8 mouse cellular contexts compared by ENCODE assay signal in the genomic region with DNA sequence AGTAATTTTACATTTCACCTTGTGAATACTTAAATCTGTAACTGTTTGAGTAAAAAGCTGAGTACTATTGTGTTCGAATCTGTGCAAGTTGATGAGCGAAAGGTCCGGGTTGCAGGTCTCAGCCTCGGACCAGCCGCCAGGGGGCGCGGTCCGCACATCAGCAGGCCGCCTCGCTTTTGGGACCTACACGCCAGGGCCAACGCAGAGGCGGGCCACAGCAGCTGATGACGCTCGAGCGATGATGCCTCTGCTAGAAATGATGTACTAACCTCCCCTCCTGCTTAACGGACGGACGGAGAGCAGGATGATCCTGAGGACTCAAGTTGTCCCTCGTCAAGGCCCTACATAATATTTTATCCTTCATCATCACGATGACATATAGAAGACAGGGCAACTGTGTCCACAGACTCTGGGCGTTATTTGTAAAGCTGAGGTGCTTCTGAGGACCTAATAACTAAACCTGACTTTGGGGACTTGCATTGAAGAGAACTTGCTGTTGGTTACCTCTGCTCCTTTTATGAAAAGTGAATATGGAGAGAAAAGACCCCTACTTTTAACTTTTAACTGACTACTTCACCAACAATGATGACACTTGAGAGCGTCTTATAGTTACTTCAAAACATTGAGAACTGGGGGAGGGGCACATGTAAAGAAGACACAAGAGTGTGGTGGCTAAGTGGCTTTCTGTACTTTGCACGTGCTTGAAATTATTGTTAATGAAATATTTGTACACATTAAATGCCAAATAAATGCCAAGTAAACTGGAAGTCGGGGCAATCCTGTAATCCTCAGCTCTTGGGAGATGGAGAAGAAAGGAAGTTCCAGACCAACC. TPM values are rescaled to one million over a fixed set of nuclear protein-coding genes. Genes with fewer than 3 reads are reported as not detected.
A peak's percentile ranks its signal among the peaks of the same experiment; 100 is the strongest.
DNase-seq lines count a peak whose midpoint lies in the region; ATAC-seq and TF ChIP-seq lines count a peak whose summit lies in the region.

No protein-coding gene starts in this region.

- H3K4me1 ChIP-seq in erythroblast, embryonic 14.5 days (ENCODE audit: control insufficient read depth): peaks cover 63% of the 10 kb centered on the region
- peaks cover 26% of the 10 kb centered on the region for H3K4me1 ChIP-seq in heart, embryonic 12.5 days (replicated peaks)
- peaks cover 13% of the 10 kb centered on the region for H3K4me1 ChIP-seq in kidney, embryonic 16.5 days (ENCODE audit: insufficient read depth, low read length)
- H3K4me1 ChIP-seq in midbrain, postnatal 0 days (ENCODE audit: insufficient read depth, low read length): 0 out of 2 replicates have a peak, but pooled peaks cover 3% of the 10 kb centered on the region

- ATAC-seq in heart, embryonic 12.5 days (ENCODE audit: insufficient number of reproducible peaks, low FRiP score): peak; percentile 85
- ATAC-seq in kidney, embryonic 16.5 days (ENCODE audit: low FRiP score, low TSS enrichment): peak; percentile 79; the same call in 1 of the 2 replicates
- peak; percentile 81 for ATAC-seq in midbrain, postnatal 0 days (ENCODE audit: low FRiP score)

- H3K27ac ChIP-seq in heart, embryonic 12.5 days (ENCODE audit: poor library complexity, severe bottlenecking): 0 out of 2 replicates have a peak overlapping the region, but pooled peaks have one; percentile 34
- H3K27ac ChIP-seq in kidney, embryonic 16.5 days (ENCODE audit: low read length): peak overlapping the region; percentile 4; the same call in 1 of the 2 replicates
- H3K27ac ChIP-seq in midbrain, postnatal 0 days (ENCODE audit: low read depth, low read length): no peak overlapping the region

- 1% methylated on average over 25 of the region's 25 CpGs for WGBS in heart, embryonic 12.5 days
- WGBS in kidney, embryonic 16.5 days: 2% methylated on average over 25 of the region's 25 CpGs
- 2% methylated on average over 25 of the region's 25 CpGs for WGBS in midbrain, postnatal 0 days

- peaks cover 31% of the 10 kb centered on the region for H3K36me3 ChIP-seq in erythroblast, embryonic 14.5 days (ENCODE audit: control insufficient read depth)
- peaks cover 28% of the 10 kb centered on the region for H3K36me3 ChIP-seq in heart, embryonic 12.5 days
- peaks cover 28% of the 10 kb centered on the region for H3K36me3 ChIP-seq in kidney, embryonic 16.5 days (ENCODE audit: insufficient read depth, low read length)
- H3K36me3 ChIP-seq in midbrain, postnatal 0 days (ENCODE audit: insufficient read depth, low read length): peaks cover 4% of the 10 kb centered on the region; the same call in 1 of the 2 replicates

- peak; percentile 98 for DNase-seq in CD4-positive, CD25-positive, alpha-beta regulatory T cell, adult 2 months (ENCODE audit: low read depth, low spot score)
- peak; percentile 95 for DNase-seq in brain, adult 2 months (ENCODE audit: low read depth, low spot score)
- DNase-seq in liver: peak; percentile 93
- DNase-seq in midbrain, postnatal 0 days (ENCODE audit: low spot score): peak; percentile 94
- peak; percentile 89 to 91 for DNase-seq in spleen, postnatal 36 days (ENCODE audit: low spot score in 2 of 2)

- H3K4me2 ChIP-seq in heart, embryonic 12.5 days: peak overlapping the region; percentile 72
- H3K4me2 ChIP-seq in kidney, embryonic 16.5 days (replicated peaks; ENCODE audit: low read depth, low read length): peak overlapping the region; percentile 57
- H3K4me2 ChIP-seq in midbrain, postnatal 0 days (ENCODE audit: low read depth, low read length, poor library complexity, severe bottlenecking): peak overlapping the region; percentile 68

- no peaks in the 10 kb centered on the region for H3K27me3 ChIP-seq in erythroblast, embryonic 14.5 days (ENCODE audit: control insufficient read depth)
- no peaks in the 10 kb centered on the region for H3K27me3 ChIP-seq in heart, embryonic 12.5 days (replicated peaks)
- no peaks in the 10 kb centered on the region for H3K27me3 ChIP-seq in kidney, embryonic 16.5 days (ENCODE audit: insufficient read depth, low read length)
- H3K27me3 ChIP-seq in midbrain, postnatal 0 days (ENCODE audit: insufficient read depth, low read length): no peaks in the 10 kb centered on the region

- peaks cover 2% of the 10 kb centered on the region; the same call in 1 of the 2 replicates for H3K9me3 ChIP-seq in erythroblast, embryonic 14.5 days (ENCODE audit: control insufficient read depth, low read length)
- H3K9me3 ChIP-seq in heart, embryonic 12.5 days (replicated peaks): no peaks in the 10 kb centered on the region
- no peaks in the 10 kb centered on the region for H3K9me3 ChIP-seq in kidney, embryonic 16.5 days (ENCODE audit: low read length)
- no peaks in the 10 kb centered on the region for H3K9me3 ChIP-seq in midbrain, postnatal 0 days (ENCODE audit: low read length)

- H3K4me3 ChIP-seq in erythroblast, embryonic 14.5 days (replicated peaks): peak overlapping the region; percentile 74
- H3K4me3 ChIP-seq in heart, embryonic 12.5 days: peak overlapping the region; percentile 32
- H3K4me3 ChIP-seq in kidney, embryonic 16.5 days (ENCODE audit: low read length): peak overlapping the region; percentile 98
- H3K4me3 ChIP-seq in midbrain, postnatal 0 days (ENCODE audit: low read depth, low read length): peak overlapping the region; percentile 92

- H3K9ac ChIP-seq in heart, embryonic 12.5 days: peak overlapping the region; percentile 42; the same call in 1 of the 2 replicates
- no peak overlapping the region for H3K9ac ChIP-seq in kidney, embryonic 16.5 days (replicated peaks; ENCODE audit: low read length)
- H3K9ac ChIP-seq in midbrain, postnatal 0 days (replicated peaks; ENCODE audit: low read length, poor library complexity, severe bottlenecking): no peak overlapping the region; the same call in 1 of the 2 replicates

- peak; percentile 91 for TF ChIP-seq CTCF in midbrain, postnatal 0 days (IDR thresholded peaks at IDR 0.05)

RNA-seq across cellular contexts. Expression of gene Abt1, which starts 1.0 kb away (rescaled TPM):
- 0.76 and 0.84 TPM in 2 replicates for polyA plus RNA-seq in erythroblast, embryonic 14.5 days (2012)
- 8.1 and 8.9 TPM in 2 replicates for polyA plus RNA-seq in heart, embryonic 12.5 days (2016; fragmentation: Nextera tagmentation; extraction: Ambion mirVana)
- 13.7 and 14.6 TPM in 2 replicates for polyA plus RNA-seq in kidney, embryonic 16.5 days (2015; fragmentation: Nextera tagmentation; extraction: Ambion mirVana)
- 4.9 and 7.3 TPM in 2 replicates for total RNA-seq in midbrain, postnatal 0 days (2014; rRNA removed)
- 5.2 and 6.0 TPM in 2 replicates for polyA plus RNA-seq in midbrain, postnatal 0 days (2015; fragmentation: Nextera tagmentation; extraction: Ambion mirVana)

RNA-seq across cellular contexts. Expression of gene Btn1a1, which starts 41.0 kb away (rescaled TPM):
- 0.15 and 0.16 TPM in 2 replicates for polyA plus RNA-seq in erythroblast, embryonic 14.5 days (2012)
- 2.6 and 2.9 TPM in 2 replicates for polyA plus RNA-seq in heart, embryonic 12.5 days (2016; fragmentation: Nextera tagmentation; extraction: Ambion mirVana)
- 0.08 and 0.11 TPM in 2 replicates for polyA plus RNA-seq in kidney, embryonic 16.5 days (2015; fragmentation: Nextera tagmentation; extraction: Ambion mirVana)
- 0.05 TPM in 1 of 2 replicates, not detected in the other for total RNA-seq in midbrain, postnatal 0 days (2014; rRNA removed)
- 0.04 and 0.07 TPM in 2 replicates for polyA plus RNA-seq in midbrain, postnatal 0 days (2015; fragmentation: Nextera tagmentation; extraction: Ambion mirVana)

RNA-seq across cellular contexts. Expression of gene Zfp322a, which starts 55.7 kb away (rescaled TPM):
- 0.01 TPM in 2 replicates for polyA plus RNA-seq in erythroblast, embryonic 14.5 days (2012)
- 43.0 and 46.7 TPM in 2 replicates for polyA plus RNA-seq in heart, embryonic 12.5 days (2016; fragmentation: Nextera tagmentation; extraction: Ambion mirVana)
- 49.9 and 54.0 TPM in 2 replicates for polyA plus RNA-seq in kidney, embryonic 16.5 days (2015; fragmentation: Nextera tagmentation; extraction: Ambion mirVana)
- 19.7 and 32.5 TPM in 2 replicates for total RNA-seq in midbrain, postnatal 0 days (2014; rRNA removed)
- 31.1 and 31.5 TPM in 2 replicates for polyA plus RNA-seq in midbrain, postnatal 0 days (2015; fragmentation: Nextera tagmentation; extraction: Ambion mirVana)

Comparison
In these comparisons a context has a peak if more than half of its experiments do, and no peak if none do; other contexts are left out.
1. H3K4me3 ChIP-seq: peak in every context shown above with its lines; median percentile 98 in kidney, embryonic 16.5 days; 92 in midbrain, postnatal 0 days; 74 in erythroblast, embryonic 14.5 days; 32 in heart, embryonic 12.5 days.
2. RNA of gene Zfp322a, which starts 55.7 kb away (polyA plus RNA-seq): 49.9 to 54.0 TPM in kidney, embryonic 16.5 days, 43.0 to 46.7 TPM in heart, embryonic 12.5 days and 31.1 to 31.5 TPM in midbrain, postnatal 0 days; 0.01 TPM in erythroblast, embryonic 14.5 days; every median in the first group is over 10 times any median in the second.
3. Peak in every context shown above with its lines, with median percentiles within 50 percentile points of each other: DNase-seq, ATAC-seq and H3K4me2 ChIP-seq.